19 mouse cellular contexts compared by ENCODE assay signal in genomic region chr1:57824966-57825759, GRCm38 (mm10). TPM values are rescaled to one million over a fixed set of nuclear protein-coding genes. Genes with fewer than 3 reads are reported as not detected.
DNase-seq lines count a peak whose midpoint lies in the region; ATAC-seq lines count a peak whose summit lies in the region.
"Had no signal": no experiment of that assay in that cellular context is flagged by ENCODE, and none has a peak within 500 bp of the region (broad histone marks: within the 10 kb centered on the region; RNA-seq: fewer than 3 reads in every experiment).

No protein-coding gene starts in this region.

- DNase-seq in adrenal gland, postnatal 14 days, result peak; percentile 30
- DNase-seq in adrenal gland, postnatal 25 days, result no peak
- no peak for DNase-seq in heart, postnatal 36 days
- DNase-seq: cerebellum, adult 9-10 months; gastrocnemius, postnatal 36 days; kidney, adult 8-10 months; kidney, postnatal 25 days; lung, postnatal 14 days; spleen, adult 18-20 months; thymus, postnatal 25 days had no signal

- H3K9me3 ChIP-seq in heart, embryonic 13.5 days, result peaks cover 5% of the 10 kb centered on the region; the same call in 1 of the 2 replicates
- H3K9me3 ChIP-seq in intestine, embryonic 15.5 days, result no peaks in the 10 kb centered on the region
- H3K9me3 ChIP-seq in intestine, embryonic 16.5 days (ENCODE audit: control insufficient read depth, low read length), result no peaks in the 10 kb centered on the region
- no peaks in the 10 kb centered on the region for H3K9me3 ChIP-seq in stomach, embryonic 15.5 days
- H3K9me3 ChIP-seq: forebrain, embryonic 12.5 days; limb, embryonic 12.5 days; liver, embryonic 15.5 days had no signal

- H3K4me3 ChIP-seq in heart, embryonic 13.5 days, result no peak overlapping the region
- no peak overlapping the region for H3K4me3 ChIP-seq in intestine, embryonic 15.5 days (replicated peaks)
- no peak overlapping the region for H3K4me3 ChIP-seq in intestine, embryonic 16.5 days (ENCODE audit: low read length)
- no peak overlapping the region for H3K4me3 ChIP-seq in stomach, embryonic 15.5 days (replicated peaks)
- H3K4me3 ChIP-seq: forebrain, embryonic 12.5 days; limb, embryonic 12.5 days; liver, embryonic 15.5 days; megakaryocyte, embryonic 14.5 days had no signal

- ATAC-seq in heart, embryonic 13.5 days (ENCODE audit: extremely low read depth, insufficient number of reproducible peaks, low FRiP score, low TSS enrichment), result no peak
- ATAC-seq in intestine, embryonic 15.5 days, result peak; percentile 43; the same call in 1 of the 2 replicates
- ATAC-seq in intestine, embryonic 16.5 days, result no peak
- ATAC-seq in stomach, embryonic 15.5 days (ENCODE audit: insufficient read depth, low FRiP score, low read depth), result peak; percentile 85

- H3K36me3 ChIP-seq in heart, embryonic 13.5 days, result peaks cover 12% of the 10 kb centered on the region
- no peaks in the 10 kb centered on the region for H3K36me3 ChIP-seq in intestine, embryonic 15.5 days
- H3K36me3 ChIP-seq in intestine, embryonic 16.5 days (ENCODE audit: control insufficient read depth, insufficient read depth, low read length), result no peaks in the 10 kb centered on the region
- no peaks in the 10 kb centered on the region for H3K36me3 ChIP-seq in stomach, embryonic 15.5 days
- H3K36me3 ChIP-seq: forebrain, embryonic 12.5 days; limb, embryonic 12.5 days; liver, embryonic 15.5 days had no signal

- H3K27me3 ChIP-seq in heart, embryonic 13.5 days (replicated peaks), result no peaks in the 10 kb centered on the region
- H3K27me3 ChIP-seq in intestine, embryonic 15.5 days (replicated peaks), result no peaks in the 10 kb centered on the region
- H3K27me3 ChIP-seq in intestine, embryonic 16.5 days (replicated peaks; ENCODE audit: control insufficient read depth, insufficient read depth, low read length), result no peaks in the 10 kb centered on the region
- no peaks in the 10 kb centered on the region for H3K27me3 ChIP-seq in stomach, embryonic 15.5 days (replicated peaks)
- H3K27me3 ChIP-seq: CH12.LX; forebrain, embryonic 12.5 days; limb, embryonic 12.5 days; liver, embryonic 15.5 days; megakaryocyte, embryonic 14.5 days had no signal

- no peak overlapping the region for H3K4me2 ChIP-seq in heart, embryonic 13.5 days
- H3K4me2 ChIP-seq in intestine, embryonic 15.5 days (replicated peaks), result no peak overlapping the region
- H3K4me2 ChIP-seq in intestine, embryonic 16.5 days (ENCODE audit: low read depth, low read length), result no peak overlapping the region
- H3K4me2 ChIP-seq in stomach, embryonic 15.5 days, result no peak overlapping the region
- H3K4me2 ChIP-seq: forebrain, embryonic 12.5 days; limb, embryonic 12.5 days; liver, embryonic 15.5 days had no signal

- WGBS in heart, embryonic 13.5 days, result 46% methylated on average over 17 of the region's 17 CpGs
- 69% methylated on average over 17 of the region's 17 CpGs for WGBS in intestine, embryonic 15.5 days
- WGBS in intestine, embryonic 16.5 days, result 64% methylated on average over 17 of the region's 17 CpGs
- 60% methylated on average over 17 of the region's 17 CpGs for WGBS in stomach, embryonic 15.5 days

- intact Hi-C loops in heart, postnatal 36 days (cut with DNase I), result no loop called here

- H3K27ac ChIP-seq in heart, embryonic 13.5 days (replicated peaks), result peak overlapping the region; percentile 39
- no peak overlapping the region for H3K27ac ChIP-seq in intestine, embryonic 15.5 days
- H3K27ac ChIP-seq in intestine, embryonic 16.5 days (ENCODE audit: low read length), result no peak overlapping the region
- peak overlapping the region; percentile 8; the same call in 1 of the 2 replicates for H3K27ac ChIP-seq in stomach, embryonic 15.5 days
- H3K27ac ChIP-seq: forebrain, embryonic 12.5 days; limb, embryonic 12.5 days; liver, embryonic 15.5 days had no signal

- H3K9ac ChIP-seq in heart, embryonic 13.5 days, result no peak overlapping the region
- H3K9ac ChIP-seq in intestine, embryonic 15.5 days, result no peak overlapping the region
- no peak overlapping the region for H3K9ac ChIP-seq in intestine, embryonic 16.5 days (ENCODE audit: low read depth, low read length)
- no peak overlapping the region for H3K9ac ChIP-seq in stomach, embryonic 15.5 days
- H3K9ac ChIP-seq: forebrain, embryonic 12.5 days; limb, embryonic 12.5 days; liver, embryonic 15.5 days had no signal

- H3K4me1 ChIP-seq in heart, embryonic 13.5 days, result peaks cover 27% of the 10 kb centered on the region
- H3K4me1 ChIP-seq in intestine, embryonic 15.5 days (replicated peaks), result no peaks in the 10 kb centered on the region
- no peaks in the 10 kb centered on the region for H3K4me1 ChIP-seq in intestine, embryonic 16.5 days (ENCODE audit: control insufficient read depth, insufficient read depth, low read length)
- no peaks in the 10 kb centered on the region for H3K4me1 ChIP-seq in stomach, embryonic 15.5 days
- H3K4me1 ChIP-seq: liver, embryonic 15.5 days; megakaryocyte, embryonic 14.5 days had no signal

RNA-seq across cellular contexts. Expression of gene Spats2l, which starts 51.2 kb away (rescaled TPM):
- total RNA-seq in adrenal gland, postnatal 14 days (2021), result 6.6 and 8.3 TPM in 2 replicates
- 3.5 and 5.7 TPM in 2 replicates for total RNA-seq in adrenal gland, postnatal 25 days (2021)
- polyA plus RNA-seq in heart, embryonic 13.5 days (2015; fragmentation: Nextera tagmentation; extraction: Ambion mirVana), result 49.5 and 52.1 TPM in 2 replicates
- total RNA-seq in heart, postnatal 36 days (2021), result 1 to 10 TPM; 6.1 to 9.5 TPM
- polyA plus RNA-seq in intestine, embryonic 15.5 days (2015; fragmentation: Nextera tagmentation; extraction: Ambion mirVana), result 61.4 and 70.9 TPM in 2 replicates
- polyA plus RNA-seq in intestine, embryonic 16.5 days (2015; fragmentation: Nextera tagmentation; extraction: Ambion mirVana), result 53.0 and 56.7 TPM in 2 replicates
- polyA plus RNA-seq in stomach, embryonic 15.5 days (2015; fragmentation: Nextera tagmentation; extraction: Ambion mirVana), result 87.7 and 89.8 TPM in 2 replicates

Comparison
In these comparisons a context has a peak if more than half of its experiments do, and no peak if none do; other contexts are left out.
1. ATAC-seq: peak in intestine, embryonic 15.5 days (single experiment) and stomach, embryonic 15.5 days (single experiment); none in heart, embryonic 13.5 days (single experiment) and intestine, embryonic 16.5 days (single experiment).
2. H3K27ac ChIP-seq: peak in heart, embryonic 13.5 days (single experiment) and stomach, embryonic 15.5 days (single experiment); none in intestine, embryonic 15.5 days (single experiment) and intestine, embryonic 16.5 days (single experiment).